Mouse (Mus musculus) MEL (cell line): ENCODE results near the gene Abhd11. TPM values are rescaled to one million over a fixed set of nuclear protein-coding genes. Genes with fewer than 3 reads are reported as not detected.

Experiments
- DNase-seq: peaks from one replicate; pipeline ENCODE4 v3.0.0; 2011; ENCODE audit warnings: low read depth, low spot score
- H3K27ac ChIP-seq: 2 replicates; pipeline ENCODE4 v1.5.1; 2012; ENCODE audit warnings: low read depth, mild to moderate bottlenecking, control low read depth, low read length, moderate library complexity; ENCODE audit not compliant: control insufficient read depth
- H3K27me3 ChIP-seq, 2 experiments: fragments of 150-350 bp in 1 of 2; sonication (generic) in 1 of 2; 2 replicates each; pipeline ENCODE4 v1.6.1; 2012; ENCODE audit warnings: low read length in 2 of 2, mild to moderate bottlenecking in 2 of 2, improper control_type of control experiment in 1 of 2, moderate library complexity in 1 of 2; ENCODE audit not compliant: insufficient read depth in 2 of 2, control insufficient read depth in 1 of 2
- H3K36me3 ChIP-seq, 2 experiments: 2 replicates each; pipeline ENCODE4 v1.6.1; 2012 to 2014; ENCODE audit warnings: low read length in 2 of 2, improper control_type of control experiment in 1 of 2, inconsistent platforms in 1 of 2, mild to moderate bottlenecking in 1 of 2; ENCODE audit not compliant: insufficient read depth in 2 of 2, control insufficient read depth in 1 of 2
- H3K4me1 ChIP-seq, 2 experiments: fragments of 150-350 bp in 1 of 2; sonication (generic) in 1 of 2; 2 replicates each; pipeline ENCODE4 v1.6.1; 2012; ENCODE audit warnings: low read length in 2 of 2, improper control_type of control experiment in 1 of 2, mild to moderate bottlenecking in 1 of 2; ENCODE audit not compliant: insufficient read depth in 2 of 2, control insufficient read depth in 1 of 2
- H3K4me3 ChIP-seq, 2 experiments: fragments of 150-350 bp in 1 of 2; sonication (generic) in 1 of 2; 2 replicates each; pipeline ENCODE4 v1.5.1; 2012; ENCODE audit warnings: low read depth in 2 of 2, low read length in 2 of 2, mild to moderate bottlenecking in 2 of 2, moderate library complexity in 2 of 2, control low read depth in 1 of 2, improper control_type of control experiment in 1 of 2; ENCODE audit not compliant: control insufficient read depth in 1 of 2, insufficient read depth in 1 of 2
- H3K79me2 ChIP-seq: 2 replicates; pipeline ENCODE4 v1.6.1; 2012; ENCODE audit warnings: mild to moderate bottlenecking, low read length, moderate library complexity; ENCODE audit not compliant: control insufficient read depth, poor library complexity, insufficient read depth
- H3K9ac ChIP-seq: 2 replicates; pipeline ENCODE4 v1.6.1; 2012; ENCODE audit warnings: low read depth, mild to moderate bottlenecking, control low read depth, low read length, moderate library complexity; ENCODE audit not compliant: control insufficient read depth, poor library complexity, severe bottlenecking
- H3K9me3 ChIP-seq: fragments of 150-350 bp; sonication (generic); replicated peaks from 2 replicates; pipeline ENCODE4 v1.6.1; 2012; ENCODE audit warnings: mild to moderate bottlenecking, low read length, improper control_type of control experiment, moderate library complexity; ENCODE audit not compliant: insufficient read depth
- BHLHE40 ChIP-seq: IDR thresholded peaks from 2 replicates; pipeline ENCODE4 v1.6.1; 2012; ENCODE audit warnings: low read depth, mild to moderate bottlenecking, inconsistent platforms, low read length, improper control_type of control experiment, borderline replicate concordance
- CHD1 ChIP-seq: IDR thresholded peaks from 2 replicates; pipeline ENCODE4 v1.6.1; 2012; ENCODE audit warnings: low read depth, mild to moderate bottlenecking, inconsistent platforms, low read length, improper control_type of control experiment
- E2F4 ChIP-seq: IDR thresholded peaks from 2 replicates; pipeline ENCODE4 v1.6.1; 2011; ENCODE audit warnings: low read depth, low read length, improper control_type of control experiment, borderline replicate concordance
- ELF1 ChIP-seq: IDR thresholded peaks from 2 replicates; pipeline ENCODE4 v1.6.1; 2014; ENCODE audit warnings: low read depth, mild to moderate bottlenecking, inconsistent platforms, low read length, improper control_type of control experiment, moderate library complexity
- ETS1 ChIP-seq: IDR thresholded peaks from 2 replicates; pipeline ENCODE4 v1.6.1; 2012; ENCODE audit warnings: low read depth, mild to moderate bottlenecking, inconsistent platforms, low read length, improper control_type of control experiment, moderate library complexity
- KAT2A ChIP-seq: conservative IDR thresholded peaks from 2 replicates; pipeline ENCODE4 v1.6.1; 2012; ENCODE audit warnings: low read depth, low read length, improper control_type of control experiment, inconsistent platforms
- MAFK ChIP-seq: IDR thresholded peaks from 2 replicates; pipeline ENCODE4 v1.6.1; 2011; ENCODE audit warnings: low read depth, mild to moderate bottlenecking, low read length, improper control_type of control experiment, borderline replicate concordance
- MAX ChIP-seq: IDR thresholded peaks from 2 replicates; pipeline ENCODE4 v1.6.1; 2011; ENCODE audit warnings: low read length, improper control_type of control experiment
- MEF2A ChIP-seq: IDR thresholded peaks from 2 replicates; pipeline ENCODE4 v1.6.1; 2014; ENCODE audit warnings: low read depth, mild to moderate bottlenecking, inconsistent platforms, low read length, improper control_type of control experiment; ENCODE audit not compliant: poor library complexity, insufficient replicate concordance, severe bottlenecking; ENCODE audit errors: extremely low read depth
- NELFE ChIP-seq: IDR thresholded peaks from 2 replicates; pipeline ENCODE4 v1.6.1; 2011; ENCODE audit warnings: low read depth, low read length, improper control_type of control experiment
- POLR2A ChIP-seq, 2 experiments: IDR thresholded peaks; 2 replicates each; pipeline ENCODE4 v1.6.1; 2011 to 2012; ENCODE audit warnings: low read length in 2 of 2, mild to moderate bottlenecking in 2 of 2, control low read depth in 1 of 2, improper control_type of control experiment in 1 of 2, low read depth in 1 of 2, moderate library complexity in 1 of 2; ENCODE audit not compliant: control insufficient read depth in 1 of 2, insufficient read depth in 1 of 2, poor library complexity in 1 of 2
- POLR2AphosphoS2 ChIP-seq: IDR thresholded peaks from 2 replicates; pipeline ENCODE4 v1.6.1; 2011; ENCODE audit warnings: low read length, improper control_type of control experiment
- POLR2AphosphoS5 ChIP-seq: IDR thresholded peaks from 2 replicates; pipeline ENCODE4 v1.6.1; 2012; ENCODE audit warnings: low read depth, borderline replicate concordance, mild to moderate bottlenecking, inconsistent platforms, low read length, moderate library complexity, mixed read lengths
- RAD21 ChIP-seq: IDR thresholded peaks from 2 replicates; pipeline ENCODE4 v1.6.1; 2011; ENCODE audit warnings: mild to moderate bottlenecking, low read depth, low read length, improper control_type of control experiment
- SMC3 ChIP-seq: IDR thresholded peaks from 2 replicates; pipeline ENCODE4 v1.6.1; 2011; ENCODE audit warnings: low read depth, low read length, improper control_type of control experiment
- TAL1 ChIP-seq: IDR thresholded peaks from 2 replicates; pipeline ENCODE4 v1.6.1; 2012; ENCODE audit warnings: mild to moderate bottlenecking, inconsistent platforms, low read length, moderate library complexity, mixed read lengths
- TBP ChIP-seq: IDR thresholded peaks from 2 replicates; pipeline ENCODE4 v1.8.0; 2011; ENCODE audit warnings: low read depth, low read length, improper control_type of control experiment
- UBTF ChIP-seq: IDR thresholded peaks from 2 replicates; pipeline ENCODE4 v1.6.1; 2012; ENCODE audit warnings: low read depth, mild to moderate bottlenecking, inconsistent platforms, low read length, improper control_type of control experiment, moderate library complexity, borderline replicate concordance; ENCODE audit not compliant: insufficient read depth
- ZC3H11A ChIP-seq: IDR thresholded peaks from 2 replicates; pipeline ENCODE4 v1.6.1; 2012; ENCODE audit warnings: low read depth, mild to moderate bottlenecking, inconsistent platforms, low read length, improper control_type of control experiment
- ZNF384 ChIP-seq: IDR thresholded peaks from 2 replicates; pipeline ENCODE4 v1.6.1; 2012; ENCODE audit warnings: low read depth, mild to moderate bottlenecking, inconsistent platforms, low read length, improper control_type of control experiment
- polyA plus RNA-seq, 2 experiments: library from polyadenylated mRNA; stranded (reverse) in 1 of 2; unstranded in 1 of 2; fragments of >175 nt in 1 of 2; fragments of >200 nt in 1 of 2; gene quantifications; 2 replicates each; pipeline versions ENCODE4 v1.2.1 to v1.2.4; 2012; ENCODE audit warnings: low replicate concordance in 2 of 2, low read depth in 1 of 2; ENCODE audit not compliant: insufficient read length in 2 of 2, insufficient read depth in 1 of 2, missing spikeins in 1 of 2
- total RNA-seq: library from RNA; depleted of rRNA; stranded (reverse); fragments of 300-350 nt; gene quantifications from 2 replicates; pipeline ENCODE4 v1.2.3, GENCODE M21; 2012

Gene Abhd11
- total and polyA plus RNA-seq, 3 experiments = 51.7 to 55.9 TPM; not detected in 1

DNA sequence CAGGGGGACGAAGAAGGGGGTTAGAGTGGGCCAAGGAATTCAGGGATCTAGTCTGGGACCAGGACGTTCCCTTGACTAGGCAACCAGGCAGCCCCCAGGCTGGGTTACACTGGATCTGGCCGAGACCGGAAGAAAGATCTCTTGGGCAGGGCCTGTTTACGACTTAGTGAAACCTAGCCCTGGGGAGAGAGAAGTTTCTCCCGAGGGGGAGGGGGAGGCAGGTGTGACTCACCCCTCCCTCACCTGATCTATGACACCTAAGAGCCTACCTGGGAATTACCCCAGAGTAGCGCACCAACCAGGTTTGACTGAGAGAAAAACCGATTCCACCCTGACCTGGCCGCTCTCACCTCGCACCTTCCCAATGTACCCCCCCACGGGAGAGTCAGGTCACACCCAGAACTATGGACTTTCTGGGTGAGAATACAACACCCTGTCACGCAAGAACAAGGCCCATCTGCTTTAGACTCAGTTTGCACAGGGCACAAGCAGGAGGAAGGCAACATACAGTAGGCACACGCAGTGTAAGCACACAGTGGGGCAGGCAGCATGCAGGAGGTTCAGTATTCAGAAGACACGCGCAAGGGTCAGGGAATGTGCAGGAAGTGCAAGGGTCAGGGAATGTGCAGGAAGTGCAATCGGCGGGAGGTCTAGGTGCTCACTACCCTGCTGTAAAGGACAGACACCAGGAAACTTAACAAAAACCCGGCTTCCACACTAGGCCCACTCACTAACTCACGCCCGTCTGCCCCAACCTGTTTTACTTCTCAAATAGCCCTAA is 41.6 kb upstream of the Abhd11 start:
- no peak for DNase-seq
- H3K9ac ChIP-seq = no peak overlapping the region
- H3K27me3 ChIP-seq = no peaks in the 10 kb centered on the region; a peak in 1 of 4 replicates
- no peaks in the 10 kb centered on the region for H3K79me2 ChIP-seq
- peaks cover 0 to 5% of the 10 kb centered on the region in 2 experiments; a peak in 3 of 4 replicates for H3K4me1 ChIP-seq
- no peaks in the 10 kb centered on the region for H3K9me3 ChIP-seq
- no peak for TF ChIP-seq ELF1
- TF ChIP-seq POLR2AphosphoS5 = peak; percentile 79; the same call in 1 of the 2 replicates
- peaks cover 0 to 5% of the 10 kb centered on the region in 2 experiments; a peak in 2 of 4 replicates for H3K36me3 ChIP-seq
- H3K27ac ChIP-seq = no peak overlapping the region
- no peak overlapping the region for H3K4me3 ChIP-seq

DNA sequence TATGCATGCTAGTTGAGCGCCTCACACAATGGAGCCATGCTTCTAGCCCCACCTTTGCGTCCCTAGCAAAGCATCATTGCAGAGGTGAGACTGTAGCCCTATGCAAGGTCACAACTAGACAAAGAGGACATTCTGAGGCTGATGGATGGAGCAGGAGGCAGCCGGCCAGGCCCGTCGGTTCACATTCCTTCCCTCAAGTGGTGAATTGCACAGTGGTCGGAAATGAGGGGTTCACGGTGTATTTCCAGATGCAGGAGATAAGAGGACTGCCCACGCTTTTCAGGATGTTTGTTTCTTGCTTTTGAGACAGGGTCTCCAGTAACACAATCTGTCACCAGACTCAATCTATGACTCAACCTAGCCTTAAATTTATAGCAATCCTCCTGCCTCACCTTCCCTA is 38.3 kb upstream of the Abhd11 start:
- H3K4me3 ChIP-seq = no peak overlapping the region
- H3K4me1 ChIP-seq = peaks cover 4 to 27% of the 10 kb centered on the region in 2 experiments
- peak; percentile 48 for DNase-seq
- no peak overlapping the region for H3K9ac ChIP-seq
- TF ChIP-seq UBTF (no peak), BHLHE40 (no peak), POLR2A (IDR thresholded peaks at IDR 0.05; ENCODE audit: control insufficient read depth in 1 of 2, insufficient read depth in 1 of 2, low read depth in 1 of 2, low read length in 2 of 2, poor library complexity in 1 of 2) (peak in 1 of 2 experiments; percentile 41; a peak in 1 of 4 replicates), KAT2A (no peak), MAX (no peak), ZC3H11A (no peak), POLR2AphosphoS5 (peak; percentile 83), TAL1 (no peak), POLR2AphosphoS2 (peak; percentile 81; the same call in 1 of the 2 replicates), MEF2A (no peak), ZNF384 (no peak), RAD21 (no peak), ETS1 (0 out of 2 replicates have a peak, but pooled peaks have one; percentile 3), CHD1 (no peak), E2F4 (no peak), TBP (no peak), SMC3 (no peak), NELFE (no peak), MAFK (no peak)
- TF ChIP-seq, all 39 proteins: peak for 4
- Histone ChIP-seq H3K27me3 (no peaks in the 10 kb centered on the region), H3K79me2 (0 out of 2 replicates have a peak, but pooled peaks cover 2% of the 10 kb centered on the region), H3K27ac (no peak overlapping the region), H3K9me3 (no peaks in the 10 kb centered on the region), H3K36me3 (peaks cover 0 to 17% of the 10 kb centered on the region in 2 experiments; a peak in 2 of 4 replicates)
